Mouse (Mus musculus) MEL (cell line): ENCODE results near the gene Lin37.

ENCODE experiments used
- CHD1 ChIP-seq: IDR thresholded peaks from 2 replicates; pipeline ENCODE4 v1.6.1; 2012; ENCODE audit warnings: low read depth, mild to moderate bottlenecking, inconsistent platforms, low read length, improper control_type of control experiment
- CTCF ChIP-seq, 3 experiments: IDR thresholded peaks in 2 of 3; conservative IDR thresholded peaks in 1 of 3; 2 replicates each; pipeline ENCODE4 v1.5.1; 2011 to 2012; ENCODE audit warnings: low read length in 3 of 3, low read depth in 2 of 3, mild to moderate bottlenecking in 2 of 3, improper control_type of control experiment in 1 of 3, inconsistent platforms in 1 of 3, mixed read lengths in 1 of 3, moderate library complexity in 1 of 3; ENCODE audit not compliant: control insufficient read depth in 1 of 3, insufficient read depth in 1 of 3, poor library complexity in 1 of 3, severe bottlenecking in 1 of 3
- POLR2A ChIP-seq, 2 experiments: IDR thresholded peaks; 2 replicates each; pipeline ENCODE4 v1.6.1; 2011 to 2012; ENCODE audit warnings: low read length in 2 of 2, mild to moderate bottlenecking in 2 of 2, control low read depth in 1 of 2, improper control_type of control experiment in 1 of 2, low read depth in 1 of 2, moderate library complexity in 1 of 2; ENCODE audit not compliant: control insufficient read depth in 1 of 2, insufficient read depth in 1 of 2, poor library complexity in 1 of 2

- TF ChIP-seq POLR2A (IDR thresholded peaks at IDR 0.05; ENCODE audit: control insufficient read depth in 1 of 2, insufficient read depth in 1 of 2, low read depth in 1 of 2, low read length in 2 of 2, poor library complexity in 1 of 2) (no peak), CTCF (IDR thresholded peaks at IDR 0.05 in 2 of 3, conservative IDR thresholded peaks at IDR 0.05 in 1 of 3; ENCODE audit: control insufficient read depth in 1 of 3, insufficient read depth in 1 of 3, low read depth in 2 of 3, low read length in 3 of 3, poor library complexity in 1 of 3, severe bottlenecking in 1 of 3) (peak in 2 of 3 experiments; percentile 25 to 45; a peak in 4 of 6 replicates), CHD1 (no peak)
Observed at GRCm38 (mm10) chr7:30551445-30552101, 8.1 kb downstream of the Lin37 start.
